Mouse (Mus musculus) embryo, embryonic 9.5 days (tissue): ENCODE results near the gene Idi1.
"Not testable (repeated sequence)": the region's sequence is repeated elsewhere in the genome, so short reads cannot be mapped to it uniquely, and the experiment has no call there.

ENCODE experiments used
- DNase-seq: peaks from one replicate; pipeline ENCODE4 v3.0.0-alpha.2; 2017; ENCODE audit errors: extremely low spot score

Idi1 gene

GRCm38 (mm10) chr13:8888603-8889002, 3.3 kb downstream of the Idi1 start:
- no peak for DNase-seq

GRCm38 (mm10) chr13:8905986-8906385, 20.7 kb downstream of the Idi1 start:
- DNase-seq: not testable (repeated sequence)

- DNase-seq: not testable (repeated sequence)
These were observed 28.6 kb downstream of the Idi1 start for GRCm38 (mm10) chr13:8913890-8914289.

- DNase-seq: no peak
These were observed 48.2 kb downstream of the Idi1 start for GRCm38 (mm10) chr13:8933499-8933898.

- DNase-seq: not testable (repeated sequence)
These were observed 52.4 kb downstream of the Idi1 start for GRCm38 (mm10) chr13:8937611-8938140.

GRCm38 (mm10) chr13:8941110-8941509, 55.8 kb downstream of the Idi1 start:
- DNase-seq: not testable (repeated sequence)

GRCm38 (mm10) chr13:8941701-8942100, 56.4 kb downstream of the Idi1 start:
- not testable (repeated sequence) for DNase-seq
